Mouse (Mus musculus): ENCODE data around the gene Ngp. TPM values are rescaled to one million over a fixed set of nuclear protein-coding genes. Genes with fewer than 3 reads are reported as not detected.
"Not testable (repeated sequence)": the region's sequence is repeated elsewhere in the genome, so short reads cannot be mapped to it uniquely, and the experiment has no call there.

Ngp gene
- polyA plus RNA-seq (2015; fragmentation: Nextera tagmentation; extraction: Ambion mirVana): 3.8 and 8.5 TPM in 2 replicates

- Histone ChIP-seq H3K27me3 (replicated peaks; ENCODE audit: control insufficient read depth, insufficient read depth, low read length) (no peaks in the 10 kb centered on the region), H3K9me3 (ENCODE audit: control insufficient read depth, low read length) (no peaks in the 10 kb centered on the region), H3K27ac (ENCODE audit: low read length) (no peak within 1 kb of the TSS), H3K4me2 (ENCODE audit: low read depth, low read length) (no peak within 1 kb of the TSS), H3K4me1 (ENCODE audit: control insufficient read depth, insufficient read depth, low read length) (no peaks in the 10 kb centered on the region), H3K36me3 (ENCODE audit: control insufficient read depth, insufficient read depth, low read length) (no peaks in the 10 kb centered on the region), H3K4me3 (ENCODE audit: low read length) (no peak within 1 kb of the TSS), H3K9ac (ENCODE audit: low read depth, low read length) (no peak within 1 kb of the TSS)
- WGBS: 90% methylated on average over 12 of the region's 12 CpGs
- ATAC-seq: no peak
These were observed at the start of gene Ngp for GRCm38 (mm10) chr9:110419511-110420112. TSS of gene Ngp (plus strand) at chr9:110419747.

- H3K9me3 ChIP-seq (ENCODE audit: control insufficient read depth, low read length): no peaks in the 10 kb centered on the region
- 86% methylated on average over 3 of the region's 3 CpGs for WGBS
- no peak overlapping the region for H3K4me2 ChIP-seq (ENCODE audit: low read depth, low read length)
- H3K27ac ChIP-seq (ENCODE audit: low read length): no peak overlapping the region
- no peaks in the 10 kb centered on the region for H3K4me1 ChIP-seq (ENCODE audit: control insufficient read depth, insufficient read depth, low read length)
- peaks cover 7% of the 10 kb centered on the region for H3K36me3 ChIP-seq (ENCODE audit: control insufficient read depth, insufficient read depth, low read length)
- no peak for ATAC-seq
- H3K4me3 ChIP-seq (ENCODE audit: low read length): no peak overlapping the region
- no peaks in the 10 kb centered on the region for H3K27me3 ChIP-seq (replicated peaks; ENCODE audit: control insufficient read depth, insufficient read depth, low read length)
- no peak overlapping the region for H3K9ac ChIP-seq (ENCODE audit: low read depth, low read length)
These were observed 49.7 kb upstream of the Ngp start for GRCm38 (mm10) chr9:110369860-110370259.

DNA sequence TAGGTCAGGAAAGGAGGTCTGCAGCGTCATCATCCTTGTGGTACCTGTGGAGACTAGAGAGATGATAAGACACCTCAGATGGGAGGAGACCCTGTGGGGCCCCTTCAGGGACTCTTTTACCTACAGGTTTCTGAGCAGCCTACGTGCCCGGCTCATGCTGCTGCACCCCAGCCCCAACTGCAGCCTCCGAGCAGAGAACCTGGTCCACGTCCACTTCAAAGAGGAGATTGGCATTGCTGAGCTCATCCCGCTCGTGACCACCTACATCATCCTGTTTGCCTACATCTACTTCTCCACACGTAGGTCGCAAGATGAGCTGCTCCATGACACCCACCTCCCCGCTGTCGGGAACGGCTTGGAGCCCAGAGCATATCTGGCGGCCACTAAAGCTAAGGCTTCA, 45.7 kb upstream of the Ngp start:
- 93% methylated on average over 13 of the region's 13 CpGs for WGBS
- H3K36me3 ChIP-seq (ENCODE audit: control insufficient read depth, insufficient read depth, low read length): peaks cover 7% of the 10 kb centered on the region
- no peak overlapping the region for H3K27ac ChIP-seq (ENCODE audit: low read length)
- ATAC-seq: no peak
- H3K4me2 ChIP-seq (ENCODE audit: low read depth, low read length): no peak overlapping the region
- no peak overlapping the region for H3K9ac ChIP-seq (ENCODE audit: low read depth, low read length)
- H3K4me1 ChIP-seq (ENCODE audit: control insufficient read depth, insufficient read depth, low read length): no peaks in the 10 kb centered on the region
- no peaks in the 10 kb centered on the region for H3K9me3 ChIP-seq (ENCODE audit: control insufficient read depth, low read length)
- no peaks in the 10 kb centered on the region for H3K27me3 ChIP-seq (replicated peaks; ENCODE audit: control insufficient read depth, insufficient read depth, low read length)
- H3K4me3 ChIP-seq (ENCODE audit: low read length): no peak overlapping the region

DNA sequence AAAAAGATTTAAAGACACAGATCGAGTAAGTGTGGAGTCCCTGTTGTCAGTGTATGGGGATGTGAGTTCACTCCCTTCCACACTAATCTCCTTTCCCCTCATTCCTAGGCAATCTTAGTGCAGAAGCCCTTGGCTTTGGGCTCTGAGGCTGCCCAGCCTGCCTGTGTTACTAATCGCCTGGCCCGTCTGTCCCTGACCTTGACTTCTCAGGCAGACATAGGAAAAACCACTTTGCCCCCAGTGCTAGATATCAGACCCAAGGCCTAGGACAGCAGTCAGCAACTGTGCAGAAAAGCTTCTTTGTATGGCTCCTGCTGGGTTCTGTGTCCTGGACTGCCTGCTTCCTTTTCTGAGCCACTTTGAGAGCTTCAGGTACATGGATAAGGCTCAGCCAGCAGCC, 43.9 kb upstream of the Ngp start:
- Histone ChIP-seq H3K4me3 (ENCODE audit: low read length) (no peak overlapping the region), H3K9me3 (ENCODE audit: control insufficient read depth, low read length) (no peaks in the 10 kb centered on the region), H3K4me2 (ENCODE audit: low read depth, low read length) (no peak overlapping the region), H3K36me3 (ENCODE audit: control insufficient read depth, insufficient read depth, low read length) (peaks cover 7% of the 10 kb centered on the region), H3K27ac (ENCODE audit: low read length) (no peak overlapping the region), H3K27me3 (replicated peaks; ENCODE audit: control insufficient read depth, insufficient read depth, low read length) (no peaks in the 10 kb centered on the region), H3K4me1 (ENCODE audit: control insufficient read depth, insufficient read depth, low read length) (0 out of 2 replicates have a peak, but pooled peaks cover 1% of the 10 kb centered on the region), H3K9ac (ENCODE audit: low read depth, low read length) (no peak overlapping the region)
- 85% methylated on average over 3 of the region's 3 CpGs for WGBS
- ATAC-seq: no peak

- not testable (repeated sequence) for H3K27me3 ChIP-seq (replicated peaks; ENCODE audit: control insufficient read depth, insufficient read depth, low read length); H3K4me1 ChIP-seq (ENCODE audit: control insufficient read depth, insufficient read depth, low read length); H3K9me3 ChIP-seq (ENCODE audit: control insufficient read depth, low read length); H3K4me3 ChIP-seq (ENCODE audit: low read length); H3K27ac ChIP-seq (ENCODE audit: low read length); H3K9ac ChIP-seq (ENCODE audit: low read depth, low read length); H3K4me2 ChIP-seq (ENCODE audit: low read depth, low read length); ATAC-seq
- H3K36me3 ChIP-seq (ENCODE audit: control insufficient read depth, insufficient read depth, low read length): peaks cover 10% of the 10 kb centered on the region
- WGBS: 82% methylated on average over 15 of the region's 15 CpGs
These were observed 41.9 kb upstream of the Ngp start for GRCm38 (mm10) chr9:110377655-110378054.

DNA sequence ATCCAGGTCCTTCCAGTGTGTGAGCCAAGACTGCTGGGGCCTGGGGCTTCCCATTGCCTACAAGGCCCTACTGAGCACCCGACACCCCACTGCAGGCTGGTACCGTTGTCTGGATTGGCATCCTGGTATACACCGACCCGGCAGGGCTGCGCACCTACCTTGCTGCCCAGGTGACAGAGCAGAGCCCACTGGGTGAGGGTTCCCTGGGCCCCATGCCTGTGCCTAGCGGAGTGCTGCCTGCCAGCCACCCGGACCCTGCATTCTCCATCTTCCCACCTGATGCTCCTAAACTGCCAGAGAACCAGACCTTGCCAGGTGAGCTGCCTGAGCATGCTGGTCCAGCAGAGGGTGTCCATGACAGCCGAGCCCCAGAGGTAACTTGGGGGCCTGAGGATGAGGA, 40.2 kb upstream of the Ngp start:
- H3K9ac ChIP-seq (ENCODE audit: low read depth, low read length): no peak overlapping the region
- no peak for ATAC-seq
- 97% methylated on average over 8 of the region's 8 CpGs for WGBS
- no peaks in the 10 kb centered on the region for H3K27me3 ChIP-seq (replicated peaks; ENCODE audit: control insufficient read depth, insufficient read depth, low read length)
- 0 out of 2 replicates have a peak, but pooled peaks cover 2% of the 10 kb centered on the region for H3K4me1 ChIP-seq (ENCODE audit: control insufficient read depth, insufficient read depth, low read length)
- no peak overlapping the region for H3K4me3 ChIP-seq (ENCODE audit: low read length)
- H3K36me3 ChIP-seq (ENCODE audit: control insufficient read depth, insufficient read depth, low read length): peaks cover 8% of the 10 kb centered on the region
- H3K27ac ChIP-seq (ENCODE audit: low read length): no peak overlapping the region
- no peaks in the 10 kb centered on the region for H3K9me3 ChIP-seq (ENCODE audit: control insufficient read depth, low read length)
- no peak overlapping the region for H3K4me2 ChIP-seq (ENCODE audit: low read depth, low read length)

- no peaks in the 10 kb centered on the region for H3K9me3 ChIP-seq (ENCODE audit: control insufficient read depth, low read length)
- H3K4me2 ChIP-seq (ENCODE audit: low read depth, low read length): 0 out of 2 replicates have a peak overlapping the region, but pooled peaks have one; percentile 4
- H3K9ac ChIP-seq (ENCODE audit: low read depth, low read length): no peak overlapping the region
- WGBS: 31% methylated on average over 21 of the region's 21 CpGs
- H3K27me3 ChIP-seq (replicated peaks; ENCODE audit: control insufficient read depth, insufficient read depth, low read length): no peaks in the 10 kb centered on the region
- 0 out of 2 replicates have a peak, but pooled peaks cover 2% of the 10 kb centered on the region for H3K4me1 ChIP-seq (ENCODE audit: control insufficient read depth, insufficient read depth, low read length)
- H3K27ac ChIP-seq (ENCODE audit: low read length): no peak overlapping the region
- peak; percentile 67 for ATAC-seq
- peaks cover 14% of the 10 kb centered on the region for H3K36me3 ChIP-seq (ENCODE audit: control insufficient read depth, insufficient read depth, low read length)
- no peak overlapping the region for H3K4me3 ChIP-seq (ENCODE audit: low read length)
These were observed 38.9 kb upstream of the Ngp start for GRCm38 (mm10) chr9:110380662-110381061.

DNA sequence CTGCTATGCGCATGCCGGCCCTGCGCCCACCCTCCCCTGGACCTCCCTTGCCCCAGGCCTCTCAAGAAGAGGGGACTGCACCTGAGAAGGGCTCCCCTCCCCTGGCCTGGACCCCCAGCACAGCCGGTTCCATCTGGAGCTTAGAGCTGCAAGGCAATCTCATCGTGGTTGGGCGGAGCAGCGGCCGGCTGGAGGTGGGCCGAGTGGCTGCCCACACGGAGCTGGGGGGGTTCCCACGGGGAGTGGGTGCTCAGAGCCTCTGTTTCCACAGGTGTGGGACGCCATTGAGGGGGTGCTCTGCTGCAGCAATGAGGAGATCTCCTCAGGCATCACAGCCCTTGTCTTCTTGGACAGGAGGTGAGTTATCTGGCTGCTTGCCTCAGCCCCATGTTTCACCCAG, 38.3 kb upstream of the Ngp start:
- 79% methylated on average over 12 of the region's 12 CpGs for WGBS
- ATAC-seq: no peak
- no peaks in the 10 kb centered on the region for H3K9me3 ChIP-seq (ENCODE audit: control insufficient read depth, low read length)
- H3K4me3 ChIP-seq (ENCODE audit: low read length): no peak overlapping the region
- H3K4me1 ChIP-seq (ENCODE audit: control insufficient read depth, insufficient read depth, low read length): 0 out of 2 replicates have a peak, but pooled peaks cover 2% of the 10 kb centered on the region
- peaks cover 19% of the 10 kb centered on the region for H3K36me3 ChIP-seq (ENCODE audit: control insufficient read depth, insufficient read depth, low read length)
- no peak overlapping the region for H3K4me2 ChIP-seq (ENCODE audit: low read depth, low read length)
- no peaks in the 10 kb centered on the region for H3K27me3 ChIP-seq (replicated peaks; ENCODE audit: control insufficient read depth, insufficient read depth, low read length)
- no peak overlapping the region for H3K9ac ChIP-seq (ENCODE audit: low read depth, low read length)
- H3K27ac ChIP-seq (ENCODE audit: low read length): no peak overlapping the region

DNA sequence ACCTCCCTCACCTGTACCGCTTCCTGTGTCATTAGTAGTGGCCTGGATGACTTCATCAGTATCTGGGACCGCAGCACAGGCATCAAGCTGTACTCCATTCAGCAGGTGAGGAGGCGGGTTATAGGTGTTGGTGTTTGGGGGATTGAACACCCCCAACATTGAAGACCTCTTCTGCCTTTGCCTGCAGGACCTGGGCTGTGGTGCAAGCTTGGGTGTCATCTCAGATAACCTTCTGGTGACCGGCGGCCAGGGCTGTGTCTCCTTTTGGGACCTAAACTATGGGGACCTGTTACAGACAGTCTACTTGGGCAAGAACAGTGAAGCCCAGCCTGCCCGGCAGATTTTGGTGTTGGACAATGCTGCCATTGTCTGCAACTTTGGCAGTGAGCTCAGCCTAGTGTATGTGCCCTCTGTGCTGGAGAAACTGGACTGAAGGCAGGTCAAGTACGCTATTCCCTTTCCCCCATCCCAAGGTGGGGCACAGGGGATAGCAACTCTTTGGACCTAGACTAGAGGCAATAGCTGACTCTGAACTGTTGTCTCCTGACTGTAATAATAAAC, 35.1 kb upstream of the Ngp start:
- 85% methylated on average over 7 of the region's 7 CpGs for WGBS
- no peak for ATAC-seq
- Histone ChIP-seq H3K9me3 (ENCODE audit: control insufficient read depth, low read length) (no peaks in the 10 kb centered on the region), H3K4me2 (ENCODE audit: low read depth, low read length) (no peak overlapping the region), H3K27me3 (replicated peaks; ENCODE audit: control insufficient read depth, insufficient read depth, low read length) (no peaks in the 10 kb centered on the region), H3K36me3 (ENCODE audit: control insufficient read depth, insufficient read depth, low read length) (peaks cover 37% of the 10 kb centered on the region), H3K4me3 (ENCODE audit: low read length) (no peak overlapping the region), H3K4me1 (ENCODE audit: control insufficient read depth, insufficient read depth, low read length) (0 out of 2 replicates have a peak, but pooled peaks cover 2% of the 10 kb centered on the region), H3K9ac (ENCODE audit: low read depth, low read length) (no peak overlapping the region), H3K27ac (ENCODE audit: low read length) (no peak overlapping the region)

Measured in intestine, embryonic 16.5 days (tissue).